Mouse (Mus musculus): Measurements from ENCODE around the gene Jkamp.
"Not testable (repeated sequence)": the region's sequence is repeated elsewhere in the genome, so short reads cannot be mapped to it uniquely, and the experiment has no call there.

The Jkamp gene

DNA sequence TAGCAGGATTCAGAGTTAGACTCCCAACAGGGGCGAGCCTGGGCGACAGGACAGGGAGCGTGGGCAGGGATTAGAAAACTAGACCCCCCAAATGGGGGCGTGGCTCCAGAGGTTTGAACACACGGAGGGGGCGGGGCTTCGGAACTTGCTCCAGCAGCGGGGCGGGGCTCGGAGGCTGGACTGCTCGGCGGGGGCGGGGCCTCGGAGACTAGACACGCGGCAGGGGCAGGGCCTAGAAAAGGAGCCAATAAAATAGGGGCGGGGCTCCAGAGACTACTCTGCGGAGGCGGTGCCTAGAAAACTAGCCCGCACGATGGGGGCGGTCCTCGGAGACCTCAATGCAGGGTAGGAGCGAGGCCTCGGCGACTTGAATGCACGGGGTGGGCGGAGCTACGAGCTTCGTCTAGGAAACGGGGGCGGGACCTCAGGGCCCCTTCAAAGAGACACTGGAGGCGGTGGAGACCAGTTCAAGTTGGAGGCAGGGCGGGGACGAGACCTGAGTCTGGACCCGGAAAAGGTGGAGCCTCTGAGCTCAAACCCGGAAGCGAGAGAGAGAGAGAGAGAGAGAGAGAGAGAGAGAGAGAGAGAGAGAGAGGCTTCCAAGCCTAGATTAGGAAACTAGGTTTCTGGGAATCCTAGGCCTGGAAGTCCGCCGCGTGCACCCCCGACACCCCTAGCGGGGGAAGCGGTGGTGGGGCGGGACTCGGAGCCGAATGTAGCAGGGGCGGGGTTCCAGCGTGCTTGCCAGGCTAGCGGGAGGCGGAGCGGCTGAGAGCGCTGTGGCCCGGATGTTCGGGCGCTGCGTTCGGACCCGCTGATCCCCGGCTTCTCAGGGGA, at the start of gene Jkamp, which contains the start of gene L3hypdh:
Gene Jkamp, plus strand, starts transcription at position 261 of the 837 bp plus-strand sequence.
Gene L3hypdh, minus strand, starts transcription at position 111 of the 837 bp plus-strand sequence.
- DNase-seq (ENCODE audit: low read depth, low spot score) = peak; percentile 92

DNA sequence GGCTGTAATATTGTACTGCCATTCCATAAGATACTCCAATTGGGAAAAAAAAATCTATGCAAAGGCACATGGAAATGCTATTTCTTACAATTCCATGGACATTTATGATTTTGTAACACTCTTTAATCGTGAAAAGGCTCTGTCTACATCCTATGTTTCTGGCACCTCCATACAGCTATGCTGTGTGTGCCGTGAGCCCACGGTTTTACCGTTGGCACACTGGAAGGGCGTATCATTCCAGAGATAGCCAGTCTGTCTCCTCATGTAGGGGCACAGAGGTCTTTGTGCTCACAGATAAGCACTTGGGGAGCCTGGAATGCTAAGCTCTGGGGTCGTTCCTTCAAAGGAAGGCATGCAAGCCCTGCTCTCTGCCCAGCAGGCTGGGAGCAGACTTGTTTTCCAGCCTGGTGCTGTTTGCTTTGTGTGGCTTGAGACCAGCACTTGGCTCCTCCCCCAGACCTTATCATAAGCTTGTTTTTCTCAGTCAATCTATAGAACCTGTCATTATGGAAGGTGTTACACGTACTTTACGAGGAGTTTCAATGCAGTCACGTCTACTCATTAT, 49.2 kb upstream of the Jkamp start:
- DNase-seq (ENCODE audit: low read depth, low spot score) = no peak

DNA sequence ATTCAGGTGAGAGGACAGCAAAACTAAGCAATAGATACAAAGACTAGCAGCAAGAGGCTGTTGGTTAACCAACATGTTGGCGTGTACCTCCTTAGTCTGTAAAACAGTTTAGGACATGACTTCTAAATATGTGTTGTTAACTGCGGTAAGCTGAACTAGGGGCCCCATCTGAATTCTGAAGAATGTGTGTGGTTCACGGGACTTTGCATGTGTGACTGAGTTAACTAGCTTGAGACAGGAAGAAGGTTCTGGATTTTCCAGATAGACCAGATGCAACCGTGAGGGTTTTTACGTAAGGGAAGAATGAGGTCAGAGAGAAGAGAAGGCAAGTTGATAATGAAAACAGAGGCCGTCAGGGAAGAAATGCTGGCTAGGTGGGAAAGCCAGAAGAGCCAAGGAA, 48.3 kb upstream of the Jkamp start:
- no peak for DNase-seq (ENCODE audit: low read depth, low spot score)

- DNase-seq (ENCODE audit: low read depth, low spot score) = no peak
Observed at GRCm38 (mm10) chr12:72038866-72039265, 46.5 kb upstream of the Jkamp start.

DNA sequence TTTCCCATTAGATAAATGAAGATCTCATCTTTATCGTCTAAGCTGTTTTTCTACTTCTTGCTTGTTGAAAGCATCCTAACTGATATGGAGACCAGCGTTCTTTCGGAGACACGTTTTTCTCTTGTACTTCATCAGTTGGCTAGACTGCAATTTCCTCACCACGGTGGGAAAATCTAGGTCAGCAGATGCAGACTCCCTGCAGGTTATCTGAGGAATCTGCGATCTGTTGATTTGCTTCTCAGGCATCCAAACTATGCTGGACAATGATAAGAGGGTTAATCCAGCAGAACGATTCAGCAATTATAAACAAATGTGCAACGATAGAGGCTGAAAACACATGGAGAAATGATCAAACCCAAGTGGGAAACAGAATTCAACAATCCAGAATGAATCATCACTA, 45.9 kb upstream of the Jkamp start:
- DNase-seq (ENCODE audit: low read depth, low spot score) = no peak

- no peak for DNase-seq (ENCODE audit: low read depth, low spot score)
Observed at GRCm38 (mm10) chr12:72041238-72041637, 44.2 kb upstream of the Jkamp start.

GRCm38 (mm10) chr12:72047513-72047912, 37.9 kb upstream of the Jkamp start:
- DNase-seq (ENCODE audit: low read depth, low spot score) = no peak

GRCm38 (mm10) chr12:72050156-72050555, 35.2 kb upstream of the Jkamp start:
- DNase-seq (ENCODE audit: low read depth, low spot score) = not testable (repeated sequence)

DNA sequence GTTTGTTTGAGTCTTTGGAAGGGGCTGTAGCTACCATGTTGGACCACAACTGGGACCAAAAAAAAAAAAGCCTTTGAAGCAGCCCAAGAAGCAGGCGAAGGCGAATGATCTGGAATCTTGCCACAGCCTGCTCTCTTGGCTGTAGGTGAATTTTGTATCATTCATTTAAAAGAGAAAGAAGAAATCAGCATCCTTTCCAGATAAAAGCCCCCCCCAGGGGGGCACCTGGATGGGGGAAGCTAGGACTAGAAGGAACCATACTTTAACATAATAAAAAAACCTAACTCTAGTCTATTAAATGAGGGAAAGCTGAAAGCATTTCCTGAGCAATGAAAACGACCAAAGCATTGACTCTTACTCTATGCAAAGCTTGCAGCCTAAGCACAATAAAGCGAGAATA, 34.6 kb upstream of the Jkamp start:
- DNase-seq (ENCODE audit: low read depth, low spot score) = no peak

DNA sequence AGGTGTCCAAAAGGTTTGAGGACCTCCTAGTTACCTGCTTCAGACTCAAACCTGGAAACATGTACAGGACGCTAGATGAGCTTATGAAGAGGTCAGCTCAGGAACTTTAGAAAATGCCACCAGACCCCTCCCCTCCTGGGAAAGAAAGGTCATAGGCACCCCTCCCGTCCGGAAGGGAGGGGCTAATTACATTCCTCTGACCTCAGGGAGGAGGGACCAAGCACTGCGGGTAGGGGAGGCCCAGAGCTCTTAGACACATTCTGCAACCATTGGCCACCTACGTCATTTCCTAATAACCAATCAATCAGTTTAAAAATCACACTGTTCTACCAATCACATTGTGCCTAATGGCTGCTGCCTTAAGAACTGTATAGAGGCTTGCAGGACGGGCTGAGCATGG, 32.8 kb upstream of the Jkamp start:
- no peak for DNase-seq (ENCODE audit: low read depth, low spot score)

GRCm38 (mm10) chr12:72053303-72053702, 32.1 kb upstream of the Jkamp start:
- DNase-seq (ENCODE audit: low read depth, low spot score) = no peak

- no peak for DNase-seq (ENCODE audit: low read depth, low spot score)
Observed at GRCm38 (mm10) chr12:72053851-72054250, 31.5 kb upstream of the Jkamp start.

DNA sequence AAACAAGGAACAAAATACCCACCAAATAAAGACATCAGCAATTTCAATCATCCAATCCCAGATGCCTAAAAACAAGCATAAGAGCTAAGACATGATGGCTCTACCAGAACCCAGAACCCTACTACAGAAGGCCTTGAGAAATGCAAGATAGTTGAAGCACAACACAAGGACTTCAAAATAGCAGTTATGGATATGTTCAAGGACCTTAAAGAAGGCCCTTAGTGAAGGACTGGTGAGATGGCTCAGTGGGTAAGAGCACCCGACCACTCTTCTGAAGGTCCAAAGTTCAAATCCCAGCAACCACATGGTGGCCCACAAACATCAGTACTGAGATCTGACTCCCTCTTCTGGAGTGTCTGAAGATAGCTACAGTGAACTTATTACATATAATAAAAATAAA, 27.6 kb upstream of the Jkamp start:
- DNase-seq (ENCODE audit: low read depth, low spot score) = no peak

DNA sequence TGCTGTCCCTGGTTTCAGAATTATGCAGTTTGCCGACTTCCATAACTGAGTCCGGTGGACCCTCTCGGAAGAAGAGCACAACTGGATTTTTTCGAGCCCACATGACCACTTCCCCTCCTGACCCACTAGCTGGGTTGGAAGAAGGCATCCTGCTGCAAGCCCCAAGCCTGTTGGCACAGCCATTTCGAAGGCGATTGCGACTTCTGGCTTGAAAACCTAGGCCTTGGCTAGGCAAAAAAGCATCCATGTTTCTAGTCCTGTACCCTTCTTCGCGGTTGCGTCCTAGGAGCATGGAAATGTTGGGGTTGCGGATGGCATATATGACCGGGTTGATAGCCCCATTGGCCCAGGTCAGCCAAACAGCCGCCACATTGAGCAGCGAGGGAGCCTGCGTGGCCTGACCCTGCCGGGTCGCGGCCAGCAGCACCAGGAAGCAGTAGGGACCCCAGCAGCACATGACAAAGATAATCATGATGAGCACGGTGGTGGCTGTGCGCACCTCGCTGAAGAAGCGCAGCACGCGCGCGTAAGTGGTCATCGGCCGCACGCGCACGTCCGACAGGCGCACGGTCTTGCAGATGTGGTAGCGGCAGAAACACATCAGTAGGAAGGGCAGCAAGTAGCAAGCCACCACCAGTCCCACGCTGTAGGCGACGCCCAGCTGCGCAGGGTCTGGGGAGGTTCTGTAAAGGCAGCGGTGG, 15.6 kb upstream of the Jkamp start:
- DNase-seq (ENCODE audit: low read depth, low spot score) = no peak

DNA sequence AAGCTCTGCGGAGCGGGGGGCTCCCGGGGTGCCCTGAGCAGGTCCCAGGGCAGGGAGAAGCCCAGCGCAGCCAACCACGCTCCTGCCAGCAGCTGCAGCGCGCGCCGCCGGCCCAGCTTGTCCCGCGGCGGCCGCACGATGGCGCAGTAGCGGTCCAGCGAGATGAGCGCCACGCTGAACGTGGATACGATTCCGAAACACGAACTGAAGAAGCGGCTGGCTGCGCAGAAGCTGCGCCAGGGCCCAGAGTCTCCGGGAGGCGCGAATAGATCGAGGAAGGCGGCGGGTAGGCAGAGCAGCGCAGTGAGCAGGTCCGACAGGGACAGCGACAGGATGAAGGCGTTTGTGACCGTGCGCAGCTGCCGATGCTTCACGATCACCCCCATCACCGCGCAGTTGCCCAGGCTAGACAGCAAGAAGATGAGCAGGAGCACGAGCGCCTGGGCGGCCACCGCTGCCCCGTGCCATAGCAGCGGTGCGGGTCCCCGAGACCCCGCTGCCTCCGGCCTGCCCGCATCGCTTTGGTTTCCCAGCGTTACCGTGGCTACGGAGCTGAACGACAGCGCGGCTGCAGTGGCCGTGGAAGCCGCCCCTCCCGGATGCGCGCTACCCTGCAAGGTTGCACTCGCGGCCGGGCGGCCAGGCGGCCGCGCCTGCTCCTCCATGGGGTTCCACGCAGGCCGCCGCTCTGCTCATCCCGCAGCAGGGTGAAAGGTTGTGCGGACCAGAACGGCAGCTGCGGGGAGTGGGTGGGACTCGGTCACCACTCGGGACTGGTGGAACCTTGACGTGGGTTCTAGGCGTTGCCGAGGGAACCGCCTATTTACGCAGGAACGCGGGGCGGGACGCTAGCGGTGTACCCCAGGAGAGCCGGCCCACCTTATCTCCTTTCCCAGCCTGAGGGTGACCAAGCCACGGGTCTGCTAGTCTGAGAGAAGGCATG, 14.8 kb upstream of the Jkamp start, which contains the start of gene Gpr135:
Gene Gpr135, minus strand, starts transcription at position 799 of the 943 bp plus-strand sequence.
- no peak for DNase-seq (ENCODE audit: low read depth, low spot score)

GRCm38 (mm10) chr12:72078248-72078647, 7.1 kb upstream of the Jkamp start:
- no peak for DNase-seq (ENCODE audit: low read depth, low spot score)

DNA sequence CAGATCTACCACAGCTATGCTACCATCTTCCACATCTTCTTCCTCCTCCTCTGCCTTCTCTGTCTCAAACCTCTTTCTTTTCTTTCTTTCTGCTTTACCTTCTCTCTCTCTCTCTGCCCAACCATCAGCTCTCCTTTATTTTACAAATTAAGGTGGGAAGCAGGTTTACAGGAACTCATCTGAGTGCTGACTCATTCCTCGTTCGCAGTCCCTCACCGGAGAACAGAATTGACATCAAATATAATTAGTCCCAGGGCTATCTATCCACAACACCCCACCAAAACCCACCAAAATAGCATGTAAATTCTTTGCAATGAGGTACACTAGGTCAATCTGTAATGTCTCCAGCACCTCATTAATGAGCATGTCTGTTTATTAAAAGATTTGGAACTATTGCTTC, 3.4 kb upstream of the Jkamp start:
- DNase-seq (ENCODE audit: low read depth, low spot score) = no peak

GRCm38 (mm10) chr12:72082370-72082769, 3.0 kb upstream of the Jkamp start:
- no peak for DNase-seq (ENCODE audit: low read depth, low spot score)

DNA sequence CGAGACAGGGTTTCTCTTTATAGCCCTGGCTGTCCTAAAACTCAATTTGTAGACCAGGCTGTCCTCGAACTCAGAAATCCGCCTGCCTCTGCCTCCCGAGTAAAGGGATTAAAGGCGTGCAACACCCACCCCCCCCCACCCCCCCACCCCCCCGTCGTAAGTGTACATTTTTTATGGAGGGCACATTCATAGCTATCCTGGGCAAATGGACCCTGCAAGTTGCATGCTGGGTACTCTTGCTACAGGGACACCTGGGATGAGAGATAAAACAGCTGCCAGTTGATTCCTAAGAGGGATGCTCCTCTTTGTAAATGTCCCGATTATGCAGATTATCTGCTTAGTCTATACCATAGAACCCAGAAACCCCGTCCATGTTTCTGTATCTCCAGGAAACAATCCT, 2.1 kb upstream of the Jkamp start:
- no peak for DNase-seq (ENCODE audit: low read depth, low spot score)

GRCm38 (mm10) chr12:72084261-72085023, 947 bp upstream of the Jkamp start:
- no peak for DNase-seq (ENCODE audit: low read depth, low spot score)

- no peak for DNase-seq (ENCODE audit: low read depth, low spot score)
Observed at GRCm38 (mm10) chr12:72085024-72085328, 413 bp upstream of the Jkamp start.

Data from c-Kit-negative CD71-positive TER-119-positive erythroid progenitor cells, embryonic 14.5 days (primary cell).